20 mouse cellular contexts compared by ENCODE assay signal in the genomic region with DNA sequence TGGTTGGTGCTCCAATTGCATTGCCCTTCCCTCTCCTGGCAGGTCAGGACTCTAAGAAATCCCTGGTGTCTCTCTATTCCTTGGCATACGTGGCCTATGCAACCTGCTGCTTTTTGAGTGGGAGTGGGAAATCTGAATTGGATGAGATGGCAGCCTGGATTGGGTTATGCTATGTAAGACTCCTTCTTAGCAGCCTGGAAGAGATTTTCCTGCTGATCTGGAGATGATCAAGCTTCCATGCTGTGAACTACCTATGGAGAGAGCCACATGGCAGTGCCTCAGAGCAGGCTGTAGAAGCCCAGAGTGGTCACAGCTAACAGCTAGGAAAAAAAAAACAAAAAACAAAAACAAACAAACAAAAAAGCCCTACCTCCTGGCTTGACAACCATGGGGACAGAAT.
DNase-seq lines count a peak whose midpoint lies in the region; ATAC-seq lines count a peak whose summit lies in the region.
"Had no signal": no experiment of that assay in that cellular context is flagged by ENCODE, and none has a peak within 500 bp of the region (broad histone marks: within the 10 kb centered on the region; RNA-seq: fewer than 3 reads in every experiment).

No protein-coding gene starts in this region.

- H3K9ac ChIP-seq in kidney, embryonic 14.5 days (ENCODE audit: low read depth, low read length), result no peak overlapping the region
- H3K9ac ChIP-seq: embryonic facial prominence, embryonic 13.5 days; forebrain, embryonic 13.5 days; forebrain, postnatal 0 days; heart, embryonic 13.5 days; hindbrain, embryonic 15.5 days had no signal

- H3K4me1 ChIP-seq in kidney, embryonic 14.5 days (ENCODE audit: control insufficient read depth, insufficient read depth, low read length), result no peaks in the 10 kb centered on the region
- H3K4me1 ChIP-seq: embryonic facial prominence, embryonic 13.5 days; forebrain, embryonic 13.5 days; heart, embryonic 13.5 days; hindbrain, embryonic 15.5 days had no signal

- no peaks in the 10 kb centered on the region for H3K9me3 ChIP-seq in kidney, embryonic 14.5 days (ENCODE audit: control insufficient read depth, low read length)
- H3K9me3 ChIP-seq: embryonic facial prominence, embryonic 13.5 days; heart, embryonic 13.5 days; hindbrain, embryonic 15.5 days had no signal

- H3K27me3 ChIP-seq in kidney, embryonic 14.5 days (ENCODE audit: control insufficient read depth, insufficient read depth, low read length), result no peaks in the 10 kb centered on the region
- H3K27me3 ChIP-seq: embryonic facial prominence, embryonic 13.5 days; forebrain, embryonic 13.5 days; heart, embryonic 13.5 days; hindbrain, embryonic 15.5 days had no signal

- ATAC-seq in cerebellum, adult (ENCODE audit: insufficient number of reproducible peaks, low FRiP score, low TSS enrichment), result peak; percentile 83
- ATAC-seq in kidney, embryonic 14.5 days (ENCODE audit: low FRiP score, low TSS enrichment), result no peak
- ATAC-seq: CD4-positive, CD25-positive, alpha-beta regulatory T cell, adult 4 months; forebrain, embryonic 13.5 days; forebrain, postnatal 0 days; intestine, embryonic 16.5 days had no signal

- H3K27ac ChIP-seq in kidney, embryonic 14.5 days (ENCODE audit: low read depth, low read length), result no peak overlapping the region
- H3K27ac ChIP-seq: embryonic facial prominence, embryonic 13.5 days; forebrain, embryonic 13.5 days; heart, embryonic 13.5 days; hindbrain, embryonic 15.5 days had no signal

- H3K36me3 ChIP-seq in kidney, embryonic 14.5 days (ENCODE audit: control insufficient read depth, insufficient read depth, low read length), result no peaks in the 10 kb centered on the region
- H3K36me3 ChIP-seq: embryonic facial prominence, embryonic 13.5 days; G1E; heart, embryonic 13.5 days; hindbrain, embryonic 15.5 days had no signal

- H3K4me3 ChIP-seq in kidney, embryonic 14.5 days (ENCODE audit: low read length), result no peak overlapping the region
- H3K4me3 ChIP-seq: embryonic facial prominence, embryonic 13.5 days; forebrain, embryonic 13.5 days; heart, embryonic 13.5 days; hindbrain, embryonic 15.5 days had no signal

- H3K4me2 ChIP-seq in kidney, embryonic 14.5 days (replicated peaks; ENCODE audit: low read depth, low read length), result no peak overlapping the region
- H3K4me2 ChIP-seq: embryonic facial prominence, embryonic 13.5 days; forebrain, embryonic 13.5 days; heart, embryonic 13.5 days; hindbrain, embryonic 15.5 days had no signal

- WGBS in kidney, embryonic 14.5 days, result 67% methylated on average over 1 of the region's 1 CpGs

- no peak for DNase-seq in cerebellum, postnatal 4 days (ENCODE audit: low spot score in 2 of 2)
- peak; percentile 85 for DNase-seq in cerebellum, adult 9-10 months
- DNase-seq in cerebellum, postnatal 25 days, result peak; percentile 74 to 78
- no peak for DNase-seq in layer of hippocampus, adult 11-12 months (ENCODE audit: low spot score)
- DNase-seq in thymus, postnatal 4 days, result no peak
- DNase-seq: adrenal gland, postnatal 10 days; B cell, adult 2 months; forebrain, postnatal 0 days; gastrocnemius, postnatal 25 days; heart, postnatal 36 days; kidney, adult 2 months had no signal

Comparison
In these comparisons a context has a peak if more than half of its experiments do, and no peak if none do; other contexts are left out.
1. DNase-seq: peak in cerebellum, adult 9-10 months (single experiment) and cerebellum, postnatal 25 days (2 of 2); none in cerebellum, postnatal 4 days (0 of 2), layer of hippocampus, adult 11-12 months (single experiment) and thymus, postnatal 4 days (single experiment).